Mouse (Mus musculus): ENCODE results near the gene Rbl2.

- TF ChIP-seq CTCF (IDR thresholded peaks at IDR 0.05), result no peak
- TF ChIP-seq EP300 (IDR thresholded peaks at IDR 0.05), result no peak
Measured at GRCm38 (mm10) chr8:91094135-91094534, 24.3 kb downstream of the Rbl2 start.
